Mouse (Mus musculus) CH12.LX (cell line): ENCODE data around the gene Col28a1. TPM values are rescaled to one million over a fixed set of nuclear protein-coding genes. Genes with fewer than 3 reads are reported as not detected.

ENCODE experiments used
- DNase-seq: peaks from one replicate; pipeline ENCODE4 v3.0.0-alpha.2; 2013; ENCODE audit errors: extremely low read depth
- H3K27ac ChIP-seq: 2 replicates; pipeline ENCODE4 v1.5.1; 2012; ENCODE audit warnings: low read depth, mild to moderate bottlenecking, control low read depth, moderate library complexity; ENCODE audit not compliant: insufficient read depth
- H3K27me3 ChIP-seq: replicated peaks from 2 replicates; pipeline ENCODE3; 2012; ENCODE audit warnings: inconsistent platforms
- H3K36me3 ChIP-seq, 2 experiments: replicated peaks in 1 of 2; 2 replicates each; pipeline versions ENCODE3 to v1.6.1; 2012; ENCODE audit warnings: inconsistent platforms in 1 of 2, low read length in 1 of 2, mild to moderate bottlenecking in 1 of 2, mixed read lengths in 1 of 2, moderate library complexity in 1 of 2; ENCODE audit not compliant: control insufficient read depth in 1 of 2, insufficient read depth in 1 of 2
- H3K4me1 ChIP-seq, 2 experiments: 2 replicates each; pipeline ENCODE4 v1.6.1; 2012; ENCODE audit warnings: inconsistent platforms in 1 of 2, moderate library complexity in 1 of 2; ENCODE audit not compliant: insufficient read depth in 2 of 2, control insufficient read depth in 1 of 2
- H3K4me2 ChIP-seq: 2 replicates; pipeline ENCODE4 v1.6.1; 2012; ENCODE audit warnings: low read depth, mild to moderate bottlenecking, control low read depth; ENCODE audit not compliant: poor library complexity, insufficient read depth, severe bottlenecking
- H3K4me3 ChIP-seq, 3 experiments: fragments of 150-350 bp in 1 of 3; sonication (generic) in 1 of 3; replicated peaks in 1 of 3; 2 replicates each; pipeline versions ENCODE3 to v1.5.1; 2011 to 2012; ENCODE audit warnings: low read depth in 2 of 3, low read length in 2 of 3, mild to moderate bottlenecking in 2 of 3, moderate library complexity in 2 of 3, control low read depth in 1 of 3, improper control_type of control experiment in 1 of 3, inconsistent platforms in 1 of 3, mixed read lengths in 1 of 3; ENCODE audit not compliant: poor library complexity in 1 of 3
- H3K79me2 ChIP-seq: replicated peaks from 2 replicates; pipeline ENCODE4 v1.6.1; 2012; ENCODE audit warnings: mild to moderate bottlenecking, moderate library complexity; ENCODE audit not compliant: control insufficient read depth, poor library complexity, insufficient read depth, severe bottlenecking; ENCODE audit errors: extremely low read depth
- H3K9ac ChIP-seq: 2 replicates; pipeline ENCODE4 v1.6.1; 2012; ENCODE audit warnings: low read depth, mild to moderate bottlenecking, control low read depth, moderate library complexity; ENCODE audit not compliant: insufficient read depth
- H3K9me3 ChIP-seq: replicated peaks from 2 replicates; pipeline ENCODE3; 2012; ENCODE audit warnings: low read length, inconsistent platforms, mixed read lengths
- CTCF ChIP-seq, 2 experiments: IDR thresholded peaks in 1 of 2; conservative IDR thresholded peaks in 1 of 2; 2 replicates each; pipeline ENCODE4 v1.5.1; 2011 to 2012; ENCODE audit warnings: low read depth in 2 of 2, low read length in 2 of 2, improper control_type of control experiment in 1 of 2, inconsistent platforms in 1 of 2, mild to moderate bottlenecking in 1 of 2, moderate library complexity in 1 of 2
- E2F4 ChIP-seq: IDR thresholded peaks from 2 replicates; pipeline ENCODE4 v1.6.1; 2011; ENCODE audit warnings: low read depth, low read length, improper control_type of control experiment; ENCODE audit not compliant: insufficient replicate concordance
- ELF1 ChIP-seq: IDR thresholded peaks from 2 replicates; pipeline ENCODE4 v1.6.1; 2014; ENCODE audit warnings: low read depth, mild to moderate bottlenecking, inconsistent platforms, low read length, improper control_type of control experiment
- EP300 ChIP-seq: IDR thresholded peaks from 2 replicates; pipeline ENCODE4 v1.6.1; 2011; ENCODE audit warnings: low read length, improper control_type of control experiment
- GABPA ChIP-seq: IDR thresholded peaks from 2 replicates; pipeline ENCODE4 v1.6.1; 2012; ENCODE audit warnings: low read depth, low read length, improper control_type of control experiment, inconsistent platforms; ENCODE audit not compliant: insufficient replicate concordance
- HCFC1 ChIP-seq: IDR thresholded peaks from 2 replicates; pipeline ENCODE4 v1.6.1; 2012; ENCODE audit warnings: low read depth, mild to moderate bottlenecking, inconsistent platforms, low read length, improper control_type of control experiment
- IRF4 ChIP-seq: IDR thresholded peaks from 2 replicates; pipeline ENCODE4 v1.6.1; 2014; ENCODE audit warnings: low read depth, mild to moderate bottlenecking, inconsistent platforms, low read length, improper control_type of control experiment
- MAX ChIP-seq: IDR thresholded peaks from 2 replicates; pipeline ENCODE4 v1.6.1; 2011; ENCODE audit warnings: low read length, improper control_type of control experiment
- MAZ ChIP-seq: IDR thresholded peaks from 2 replicates; pipeline ENCODE4 v1.6.1; 2012; ENCODE audit warnings: low read depth, mild to moderate bottlenecking, inconsistent platforms, low read length, improper control_type of control experiment, moderate library complexity
- MEF2A ChIP-seq: IDR thresholded peaks from 2 replicates; pipeline ENCODE4 v1.6.1; 2014; ENCODE audit warnings: low read depth, mild to moderate bottlenecking, inconsistent platforms, low read length, improper control_type of control experiment, borderline replicate concordance
- MXI1 ChIP-seq: IDR thresholded peaks from 2 replicates; pipeline ENCODE4 v1.6.1; 2011; ENCODE audit warnings: mild to moderate bottlenecking, low read depth, low read length, improper control_type of control experiment
- NELFE ChIP-seq: IDR thresholded peaks from 2 replicates; pipeline ENCODE4 v1.6.1; 2011; ENCODE audit warnings: low read depth, low read length, improper control_type of control experiment
- PAX5 ChIP-seq: IDR thresholded peaks from 2 replicates; pipeline ENCODE4 v1.6.1; 2012; ENCODE audit warnings: low read length, inconsistent platforms, mixed read lengths
- POLR2A ChIP-seq: IDR thresholded peaks from 2 replicates; pipeline ENCODE4 v1.6.1; 2011; ENCODE audit warnings: low read depth, mild to moderate bottlenecking, improper control_type of control experiment, low read length
- RAD21 ChIP-seq: IDR thresholded peaks from 2 replicates; pipeline ENCODE4 v1.6.1; 2011; ENCODE audit warnings: low read depth, mild to moderate bottlenecking, low read length, improper control_type of control experiment, moderate library complexity
- SIN3A ChIP-seq: IDR thresholded peaks from 2 replicates; pipeline ENCODE4 v1.6.1; 2012; ENCODE audit warnings: low read length, improper control_type of control experiment, inconsistent platforms
- USF1 ChIP-seq: IDR thresholded peaks from 2 replicates; pipeline ENCODE4 v1.6.1; 2014; ENCODE audit warnings: low read depth, mild to moderate bottlenecking, inconsistent platforms, low read length, improper control_type of control experiment
- USF2 ChIP-seq: conservative IDR thresholded peaks from 2 replicates; pipeline ENCODE4 v1.6.1; 2011; ENCODE audit warnings: low read depth, low read length, improper control_type of control experiment
- ZKSCAN1 ChIP-seq: IDR thresholded peaks from 2 replicates; pipeline ENCODE4 v1.6.1; 2012; ENCODE audit warnings: low read depth, inconsistent platforms, low read length, improper control_type of control experiment, borderline replicate concordance
- dilution Hi-C: fragments of 300-500 bp; cut with MboI; formaldehyde crosslinking; loops from 2 replicates; pipeline ENCODE4 v1.14.3; 2020; ENCODE audit warnings: low sequenced_read_pairs; ENCODE audit not compliant: extremely low pct_unique_long_range_greater_than_20kb, extremely low pct_ligation_motif_present
- in situ Hi-C: fragments of 300-500 bp; cut with MboI; formaldehyde crosslinking; loops from 3 replicates; pipeline ENCODE4 v1.14.3; 2019; ENCODE audit warnings: low sequenced_read_pairs, low pct_ligation_motif_present, low pct_unique_long_range_greater_than_20kb, mixed read lengths
- polyA plus RNA-seq: library from polyadenylated mRNA; unstranded; fragments of >175 nt; gene quantifications from 2 replicates; pipeline ENCODE4 v1.2.1, GENCODE M21; 2012; ENCODE audit warnings: low read depth; ENCODE audit not compliant: insufficient read length
- total RNA-seq, 2 experiments: library from RNA; depleted of rRNA; stranded (reverse); fragments of 300-350 nt in 1 of 2; fragments of >200 nt in 1 of 2; gene quantifications; 2 replicates each; pipeline ENCODE4 v1.2.3; 2012 to 2014

Col28a1 gene
- total and polyA plus RNA-seq, 3 experiments, result not detected

DNA sequence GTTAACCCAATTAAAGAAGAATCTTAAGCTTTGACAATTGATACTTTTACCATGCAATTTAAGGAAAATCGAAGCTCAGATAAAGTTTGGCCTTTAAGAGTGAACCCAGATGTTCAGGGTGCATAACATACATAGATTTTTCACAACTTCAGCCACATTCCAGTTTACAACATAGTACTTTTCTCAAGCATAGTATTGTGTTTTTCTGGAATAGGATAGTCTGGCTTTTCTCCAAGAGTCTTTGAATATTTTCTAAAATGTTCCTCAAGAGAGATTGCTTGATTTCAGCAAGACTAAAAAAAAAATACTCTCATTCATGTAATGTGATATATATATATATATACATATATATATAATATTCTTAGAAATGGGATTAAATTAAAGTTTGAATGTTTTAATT, 27.7 kb downstream of the Col28a1 start:
- no peaks in the 10 kb centered on the region for H3K9me3 ChIP-seq
- no peak overlapping the region for H3K27ac ChIP-seq
- DNase-seq, result no peak
- H3K27me3 ChIP-seq, result no peaks in the 10 kb centered on the region
- H3K4me3 ChIP-seq, result no peak overlapping the region
- in situ Hi-C loops (no loop called here), dilution Hi-C loops (no loop called here)
- TF ChIP-seq IRF4 (no peak), ELF1 (no peak), SIN3A (no peak), EP300 (no peak), USF2 (no peak), RAD21 (no peak), PAX5 (no peak), MEF2A (no peak), GABPA (no peak), POLR2A (no peak), MAZ (no peak), E2F4 (no peak), MXI1 (no peak), HCFC1 (no peak), USF1 (no peak), NELFE (no peak)
- no peak overlapping the region for H3K9ac ChIP-seq
- H3K36me3 ChIP-seq, result no peaks in the 10 kb centered on the region
- H3K79me2 ChIP-seq, result no peaks in the 10 kb centered on the region
- no peak overlapping the region for H3K4me2 ChIP-seq
- H3K4me1 ChIP-seq, result no peaks in the 10 kb centered on the region

DNA sequence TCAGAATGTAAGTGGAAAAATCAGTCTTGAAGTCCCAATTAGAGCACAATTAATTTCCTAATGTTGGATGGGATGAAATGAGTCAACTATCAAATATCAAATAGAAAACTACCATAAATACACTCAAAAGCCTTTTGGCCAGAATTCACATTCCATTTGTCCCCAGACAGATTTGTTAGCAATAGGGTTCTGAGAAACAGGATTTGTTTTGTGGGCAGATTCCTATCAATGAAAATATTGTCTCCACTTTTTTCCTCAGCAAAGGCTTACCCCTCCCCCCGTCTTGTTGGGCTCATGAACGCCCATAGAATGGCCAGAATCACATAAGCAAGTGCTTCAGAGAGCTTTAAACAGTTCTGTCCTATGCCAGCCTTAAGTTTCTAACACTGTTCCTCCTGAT, 32.4 kb downstream of the Col28a1 start:
- in situ Hi-C loops (no loop called here), dilution Hi-C loops (no loop called here)
- DNase-seq, result no peak

More for the DNA sequence above, 32.4 kb downstream of the Col28a1 start:
- H3K9me3 ChIP-seq, result no peaks in the 10 kb centered on the region
- H3K27ac ChIP-seq, result no peak overlapping the region
- no peaks in the 10 kb centered on the region for H3K4me1 ChIP-seq
- no peak overlapping the region for H3K4me2 ChIP-seq
- no peaks in the 10 kb centered on the region for H3K79me2 ChIP-seq
- no peak overlapping the region for H3K4me3 ChIP-seq
- no peak overlapping the region for H3K9ac ChIP-seq
- no peaks in the 10 kb centered on the region for H3K27me3 ChIP-seq
- TF ChIP-seq MAX (no peak), CTCF (conservative IDR thresholded peaks at IDR 0.05 in 1 of 2, IDR thresholded peaks at IDR 0.05 in 1 of 2; ENCODE audit: low read depth in 2 of 2, low read length in 2 of 2) (no peak), ZKSCAN1 (no peak)
- TF ChIP-seq, all 38 proteins: peak for 0
- H3K36me3 ChIP-seq, result no peaks in the 10 kb centered on the region
